Mouse (Mus musculus) embryonic fibroblast, embryonic 13.5 days (primary cell): ENCODE results near the gene Ccdc92.

Experiments used
- CTCF ChIP-seq: IDR thresholded peaks from 2 replicates; pipeline ENCODE4 v1.5.1; 2011; ENCODE audit warnings: mild to moderate bottlenecking, control low read depth, low read length, moderate library complexity, borderline replicate concordance; ENCODE audit not compliant: insufficient read depth
- POLR2A ChIP-seq: IDR thresholded peaks from 2 replicates; pipeline ENCODE4 v1.6.1; 2011; ENCODE audit warnings: low read depth, mild to moderate bottlenecking, control low read depth, low read length, moderate library complexity

- TF ChIP-seq CTCF (no peak), POLR2A (no peak)
These were observed 10.7 kb downstream of the Ccdc92 start for GRCm38 (mm10) chr5:124851572-124851971.
